In the genomic region with DNA sequence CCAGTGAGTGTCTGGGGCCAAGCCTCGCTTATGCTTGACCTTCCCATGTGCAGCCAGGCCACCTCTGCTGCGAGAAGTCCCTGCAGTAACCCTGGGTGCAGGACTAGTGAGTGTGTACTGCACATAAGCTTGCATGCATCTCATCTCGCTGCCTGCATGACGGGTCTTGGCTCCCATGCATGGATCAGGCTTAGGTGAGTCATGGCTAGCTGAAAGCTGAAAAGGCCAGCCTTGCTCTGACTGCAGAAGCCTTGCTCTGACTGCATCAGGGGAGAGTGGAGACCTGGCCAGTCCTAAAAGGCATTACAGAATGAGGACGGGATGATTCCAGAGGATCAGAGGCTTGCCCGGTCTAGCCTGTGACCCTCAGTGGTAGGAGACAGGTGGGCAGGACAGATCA, we compare ENCODE assay signal across 29 mouse cellular contexts. TPM values are rescaled to one million over a fixed set of nuclear protein-coding genes. Genes with fewer than 3 reads are reported as not detected.
DNase-seq lines count a peak whose midpoint lies in the region; ATAC-seq and TF ChIP-seq lines count a peak whose summit lies in the region.
"Had no signal": no experiment of that assay in that cellular context is flagged by ENCODE, and none has a peak within 500 bp of the region (broad histone marks: within the 10 kb centered on the region; RNA-seq: fewer than 3 reads in every experiment).

No protein-coding gene starts in this region.

- DNase-seq in forebrain, embryonic 10.5 days (ENCODE audit: extremely low spot score, low spot score) = no peak
- DNase-seq in hindbrain, embryonic 10.5 days (ENCODE audit: low spot score) = no peak
- no peak for DNase-seq in hindbrain, embryonic 11.5 days (ENCODE audit: low spot score)
- no peak for DNase-seq in lung, adult 2 months
- DNase-seq in limb, embryonic 10.5 days (ENCODE audit: low spot score) = no peak
- DNase-seq: adrenal gland, postnatal 10 days; cerebellum, adult 8-10 months; cerebellum, postnatal 25 days; gastrocnemius, postnatal 36 days; heart, postnatal 14 days; layer of hippocampus, postnatal 36 days; left cerebral cortex, postnatal 4 days; lung, postnatal 10 days; right cerebral cortex, postnatal 4 days; thymus, adult 2 months; thymus, postnatal 36 days had no signal

- no peak for ATAC-seq in forebrain, embryonic 15.5 days (replicated peaks)
- no peak for ATAC-seq in hindbrain, embryonic 11.5 days (ENCODE audit: low FRiP score)
- ATAC-seq in lung, embryonic 15.5 days (ENCODE audit: borderline replicate concordance, extremely low read depth, low FRiP score, low TSS enrichment) = no peak
- no peak for ATAC-seq in megakaryocyte-erythroid progenitor cell, adult 5-6 weeks (replicated peaks; ENCODE audit: low FRiP score, low TSS enrichment, poor library complexity, severe bottlenecking)
- ATAC-seq: intestine, embryonic 16.5 days; midbrain, embryonic 13.5 days; Patski had no signal

- no peaks in the 10 kb centered on the region for H3K27me3 ChIP-seq in forebrain, embryonic 10.5 days (ENCODE audit: poor library complexity, severe bottlenecking)
- H3K27me3 ChIP-seq in forebrain, embryonic 15.5 days = no peaks in the 10 kb centered on the region
- H3K27me3 ChIP-seq in hindbrain, embryonic 10.5 days (ENCODE audit: insufficient read depth, poor library complexity, severe bottlenecking) = no peaks in the 10 kb centered on the region
- no peaks in the 10 kb centered on the region for H3K27me3 ChIP-seq in hindbrain, embryonic 11.5 days (ENCODE audit: control insufficient read depth, insufficient read depth, low read length)
- H3K27me3 ChIP-seq in lung, embryonic 15.5 days = no peaks in the 10 kb centered on the region
- H3K27me3 ChIP-seq in limb, embryonic 10.5 days (ENCODE audit: low read depth, poor library complexity, severe bottlenecking) = no peaks in the 10 kb centered on the region
- H3K27me3 ChIP-seq: heart, embryonic 13.5 days; hindbrain, embryonic 13.5 days; kidney, embryonic 15.5 days; midbrain, embryonic 13.5 days; neural tube, embryonic 13.5 days; Patski had no signal

- peak overlapping the region; percentile 22; the same call in 1 of the 2 replicates for H3K27ac ChIP-seq in forebrain, embryonic 10.5 days
- H3K27ac ChIP-seq in forebrain, embryonic 15.5 days (replicated peaks) = no peak overlapping the region
- H3K27ac ChIP-seq in hindbrain, embryonic 10.5 days = 0 out of 2 replicates have a peak overlapping the region, but pooled peaks have one; percentile 36
- H3K27ac ChIP-seq in hindbrain, embryonic 11.5 days (ENCODE audit: low read depth, low read length) = no peak overlapping the region
- H3K27ac ChIP-seq in lung, embryonic 15.5 days = peak overlapping the region; percentile 96
- H3K27ac ChIP-seq in limb, embryonic 10.5 days = peak overlapping the region; percentile 47; the same call in 1 of the 2 replicates
- H3K27ac ChIP-seq: heart, embryonic 13.5 days; kidney, embryonic 15.5 days; midbrain, embryonic 13.5 days had no signal

- no peaks in the 10 kb centered on the region for H3K9me3 ChIP-seq in forebrain, embryonic 10.5 days
- H3K9me3 ChIP-seq in forebrain, embryonic 15.5 days = no peaks in the 10 kb centered on the region
- H3K9me3 ChIP-seq in hindbrain, embryonic 10.5 days = no peaks in the 10 kb centered on the region
- H3K9me3 ChIP-seq in hindbrain, embryonic 11.5 days (ENCODE audit: control insufficient read depth, low read length) = no peaks in the 10 kb centered on the region
- no peaks in the 10 kb centered on the region for H3K9me3 ChIP-seq in lung, embryonic 15.5 days
- H3K9me3 ChIP-seq in limb, embryonic 10.5 days (replicated peaks) = no peaks in the 10 kb centered on the region
- H3K9me3 ChIP-seq: G1E; heart, embryonic 13.5 days; hindbrain, embryonic 13.5 days; kidney, embryonic 15.5 days; midbrain, embryonic 13.5 days; neural tube, embryonic 13.5 days had no signal

- peaks cover 11% of the 10 kb centered on the region for H3K36me3 ChIP-seq in forebrain, embryonic 10.5 days (replicated peaks)
- no peaks in the 10 kb centered on the region for H3K36me3 ChIP-seq in forebrain, embryonic 15.5 days
- H3K36me3 ChIP-seq in hindbrain, embryonic 10.5 days = no peaks in the 10 kb centered on the region; the same call in 1 of the 2 replicates
- H3K36me3 ChIP-seq in hindbrain, embryonic 11.5 days (ENCODE audit: control insufficient read depth, insufficient read depth, low read length) = no peaks in the 10 kb centered on the region
- no peaks in the 10 kb centered on the region for H3K36me3 ChIP-seq in lung, embryonic 15.5 days
- H3K36me3 ChIP-seq in limb, embryonic 10.5 days = peaks cover 14% of the 10 kb centered on the region
- H3K36me3 ChIP-seq: heart, embryonic 13.5 days; hindbrain, embryonic 13.5 days; midbrain, embryonic 13.5 days; neural tube, embryonic 13.5 days had no signal

- H3K9ac ChIP-seq in forebrain, embryonic 15.5 days (replicated peaks) = no peak overlapping the region
- no peak overlapping the region for H3K9ac ChIP-seq in hindbrain, embryonic 11.5 days (ENCODE audit: low read depth, low read length)
- H3K9ac ChIP-seq in lung, embryonic 15.5 days = no peak overlapping the region
- H3K9ac ChIP-seq: kidney, embryonic 15.5 days; midbrain, embryonic 13.5 days had no signal

- TF ChIP-seq CTCF in lung, adult 2 months (IDR thresholded peaks at IDR 0.05; ENCODE audit: insufficient read depth, low read length) = no peak

- TF ChIP-seq POLR2A in lung, adult 2 months (IDR thresholded peaks at IDR 0.05; ENCODE audit: borderline replicate concordance, extremely low read depth, low read depth, low read length) = no peak

- WGBS in forebrain, embryonic 10.5 days = 93% methylated on average over 6 of the region's 6 CpGs
- WGBS in forebrain, embryonic 15.5 days = 95% methylated on average over 6 of the region's 6 CpGs
- WGBS in hindbrain, embryonic 10.5 days = 90% methylated on average over 6 of the region's 6 CpGs
- WGBS in hindbrain, embryonic 11.5 days = 86% methylated on average over 6 of the region's 6 CpGs
- WGBS in lung, embryonic 15.5 days = 87% methylated on average over 6 of the region's 6 CpGs
- 84% methylated on average over 6 of the region's 6 CpGs for WGBS in lung, adult 2 months
- WGBS in limb, embryonic 10.5 days = 93% methylated on average over 6 of the region's 6 CpGs

- H3K4me2 ChIP-seq in forebrain, embryonic 15.5 days (replicated peaks) = no peak overlapping the region
- H3K4me2 ChIP-seq in hindbrain, embryonic 11.5 days (replicated peaks; ENCODE audit: low read depth, low read length) = no peak overlapping the region
- no peak overlapping the region for H3K4me2 ChIP-seq in lung, embryonic 15.5 days
- H3K4me2 ChIP-seq: heart, embryonic 13.5 days; hindbrain, embryonic 13.5 days; kidney, embryonic 15.5 days; liver, embryonic 11.5 days; midbrain, embryonic 13.5 days; neural tube, embryonic 13.5 days had no signal

- no peak overlapping the region for H3K4me3 ChIP-seq in forebrain, embryonic 10.5 days
- H3K4me3 ChIP-seq in forebrain, embryonic 15.5 days = no peak overlapping the region
- no peak overlapping the region for H3K4me3 ChIP-seq in hindbrain, embryonic 10.5 days
- H3K4me3 ChIP-seq in hindbrain, embryonic 11.5 days (ENCODE audit: low read depth, low read length) = no peak overlapping the region
- no peak overlapping the region for H3K4me3 ChIP-seq in lung, embryonic 15.5 days
- H3K4me3 ChIP-seq in lung, adult 2 months (replicated peaks; ENCODE audit: extremely low read depth, low read depth, low read length) = no peak overlapping the region
- H3K4me3 ChIP-seq in limb, embryonic 10.5 days = no peak overlapping the region
- H3K4me3 ChIP-seq: heart, adult 2 months; heart, embryonic 13.5 days; hindbrain, embryonic 13.5 days; kidney, embryonic 15.5 days; midbrain, embryonic 13.5 days; neural tube, embryonic 13.5 days had no signal

- H3K4me1 ChIP-seq in forebrain, embryonic 10.5 days = peaks cover 77% of the 10 kb centered on the region
- peaks cover 65% of the 10 kb centered on the region for H3K4me1 ChIP-seq in forebrain, embryonic 15.5 days
- H3K4me1 ChIP-seq in hindbrain, embryonic 10.5 days (replicated peaks) = peaks cover 91% of the 10 kb centered on the region
- H3K4me1 ChIP-seq in hindbrain, embryonic 11.5 days (replicated peaks; ENCODE audit: control insufficient read depth, insufficient read depth, low read length) = peaks cover 2% of the 10 kb centered on the region
- H3K4me1 ChIP-seq in lung, embryonic 15.5 days = peaks cover 88% of the 10 kb centered on the region
- peaks cover 76% of the 10 kb centered on the region for H3K4me1 ChIP-seq in lung, adult 2 months (ENCODE audit: control insufficient read depth, insufficient read depth, low read length)
- peaks cover 73% of the 10 kb centered on the region for H3K4me1 ChIP-seq in limb, embryonic 10.5 days

RNA-seq across cellular contexts. Expression of a gene that starts 53.2 kb away (rescaled TPM):
- polyA plus RNA-seq in forebrain, embryonic 10.5 days (2016; fragmentation: Nextera tagmentation; extraction: Ambion mirVana) = 0.68 and 0.85 TPM in 2 replicates
- polyA plus RNA-seq in forebrain, embryonic 15.5 days (2015; fragmentation: Nextera tagmentation; extraction: Ambion mirVana) = 1.7 and 1.8 TPM in 2 replicates
- polyA plus RNA-seq in hindbrain, embryonic 10.5 days (2016; fragmentation: Nextera tagmentation; extraction: Ambion mirVana) = 1.1 and 2.8 TPM in 2 replicates
- 0.99 and 1.3 TPM in 2 replicates for polyA plus RNA-seq in hindbrain, embryonic 11.5 days (2014; fragmentation: Nextera tagmentation; extraction: Ambion mirVana)
- polyA plus RNA-seq in lung, embryonic 15.5 days (2015; fragmentation: Nextera tagmentation; extraction: Ambion mirVana) = 3.9 and 4.3 TPM in 2 replicates
- polyA plus RNA-seq in lung, adult 2 months (2012; rRNA removed) = 13.4 and 16.9 TPM in 2 replicates
- 0.97 and 1.1 TPM in 2 replicates for polyA plus RNA-seq in limb, embryonic 10.5 days (2016; fragmentation: Nextera tagmentation; extraction: Ambion mirVana)
- total RNA-seq in megakaryocyte-erythroid progenitor cell, adult 5-6 weeks (2014; fragmentation: Nextera tagmentation) = 2.2 TPM in 1 of 2 replicates, not detected in the other
- 0.09 and 0.50 TPM in 2 replicates for total RNA-seq in megakaryocyte-erythroid progenitor cell, adult 5-6 weeks (2017)
- total RNA-seq: G1E; gastrocnemius, postnatal 36 days; heart, adult 2 months; heart, postnatal 14 days had no signal
- polyA plus RNA-seq: G1E had no signal

Comparison
In these comparisons a context has a peak if more than half of its experiments do, and no peak if none do; other contexts are left out.
1. H3K27ac ChIP-seq: peak in forebrain, embryonic 10.5 days (single experiment), hindbrain, embryonic 10.5 days (single experiment), lung, embryonic 15.5 days (single experiment) and limb, embryonic 10.5 days (single experiment); none in forebrain, embryonic 15.5 days (single experiment) and hindbrain, embryonic 11.5 days (single experiment).